Mouse (Mus musculus): ENCODE results near the gene Zmynd12.

Zmynd12 gene

DNA sequence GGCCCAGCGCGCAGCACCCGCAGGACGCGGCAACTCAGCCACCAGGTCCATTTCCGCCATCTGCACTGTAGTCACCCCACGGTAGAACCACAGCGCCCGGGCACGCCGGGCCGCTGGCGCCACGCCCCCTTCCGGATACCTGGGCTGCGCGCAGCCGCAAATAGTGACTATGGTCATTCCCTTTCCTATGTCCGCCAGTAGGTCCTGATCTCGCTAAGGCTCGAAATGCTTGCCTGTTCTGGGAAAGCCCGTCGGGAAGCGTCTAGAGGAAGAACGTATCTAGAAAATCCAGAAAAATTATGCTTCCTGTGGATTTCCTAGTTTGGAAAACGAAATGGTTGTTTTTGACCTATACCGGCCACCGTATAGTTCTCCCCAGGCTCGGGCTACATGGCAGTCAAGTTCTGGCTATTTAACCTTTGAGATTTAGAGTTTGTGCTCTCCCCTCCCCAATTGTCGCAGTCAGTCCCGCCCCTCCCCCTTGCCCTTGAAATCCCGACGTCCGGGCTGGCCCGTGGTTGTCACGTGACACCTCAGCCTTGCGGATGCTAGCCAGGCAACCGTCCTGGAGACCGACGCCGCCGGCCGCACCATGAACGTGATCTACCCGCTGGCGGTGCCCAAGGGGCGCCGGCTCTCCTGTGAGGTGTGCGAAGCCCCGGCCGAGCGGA is at the start of gene Zmynd12, which contains the start of gene Ppcs:
Zmynd12 (plus strand) TSS at position 521 of the 671 bp plus-strand sequence.
Ppcs (minus strand) TSS at position 127 of the 671 bp plus-strand sequence.
- peak; percentile 77 for DNase-seq (ENCODE audit: low read depth, low spot score)

DNA sequence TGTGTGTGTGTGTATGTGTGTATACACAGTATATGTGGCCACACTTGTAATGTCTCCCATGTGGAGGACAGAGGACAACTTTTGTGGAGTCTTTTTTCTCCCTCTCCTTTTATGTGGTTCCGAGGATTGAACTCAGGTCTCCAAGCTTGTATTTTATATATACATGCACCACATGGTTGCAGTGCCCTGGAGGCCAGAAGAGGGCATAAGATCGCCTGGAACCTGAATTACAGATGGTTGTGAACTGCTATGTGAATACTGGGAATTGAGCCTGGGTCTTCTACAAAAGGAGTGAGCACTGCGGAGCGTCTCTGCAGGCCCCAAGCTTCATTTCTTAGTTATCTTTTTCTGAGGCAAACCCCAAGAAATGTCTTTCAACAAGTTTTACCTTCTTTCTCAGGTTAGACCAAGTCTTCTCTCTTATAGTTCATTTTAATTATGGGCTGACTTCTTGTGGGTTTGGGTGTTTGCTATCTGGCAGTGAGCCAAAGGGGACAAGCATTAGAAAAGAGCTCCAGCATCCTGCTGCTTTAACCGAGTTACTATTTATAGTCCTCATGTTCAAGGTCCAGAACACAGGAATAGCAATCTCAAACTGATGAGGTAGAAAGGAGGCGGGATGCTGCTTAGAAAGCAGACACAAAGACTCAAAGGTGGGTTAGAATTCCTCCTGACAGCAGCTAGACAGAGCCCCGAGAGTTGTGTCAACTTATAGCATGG is 41.0 kb upstream of the Zmynd12 start:
- no peak for DNase-seq (ENCODE audit: low read depth, low spot score)

DNA sequence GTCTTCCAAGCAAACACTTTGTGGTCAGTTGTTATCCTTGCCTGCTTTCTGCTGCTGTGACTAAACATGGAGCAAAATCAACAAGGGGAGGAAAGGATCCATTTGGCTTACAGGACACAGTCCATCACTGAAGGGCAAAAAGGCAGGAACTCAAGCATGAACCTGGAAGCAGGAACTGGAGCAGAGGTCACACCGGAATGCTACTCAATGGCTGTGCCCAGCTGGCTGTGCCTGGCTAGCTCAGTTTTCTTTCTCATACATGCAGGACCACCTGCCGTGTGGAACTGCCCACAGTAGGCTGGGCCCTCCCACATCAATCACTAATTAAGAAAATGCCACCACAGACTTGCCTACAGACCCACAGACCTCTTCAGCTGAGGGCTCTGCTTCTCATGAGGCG is 33.4 kb upstream of the Zmynd12 start:
- no peak for DNase-seq (ENCODE audit: low read depth, low spot score)

GRCm38 (mm10) chr4:119390369-119390768 is 32.2 kb upstream of the Zmynd12 start:
- DNase-seq (ENCODE audit: low read depth, low spot score): no peak

- DNase-seq (ENCODE audit: low read depth, low spot score): no peak
Measured at GRCm38 (mm10) chr4:119398751-119399150, 23.9 kb upstream of the Zmynd12 start.

GRCm38 (mm10) chr4:119400896-119401295 is 21.7 kb upstream of the Zmynd12 start:
- DNase-seq (ENCODE audit: low read depth, low spot score): no peak

DNA sequence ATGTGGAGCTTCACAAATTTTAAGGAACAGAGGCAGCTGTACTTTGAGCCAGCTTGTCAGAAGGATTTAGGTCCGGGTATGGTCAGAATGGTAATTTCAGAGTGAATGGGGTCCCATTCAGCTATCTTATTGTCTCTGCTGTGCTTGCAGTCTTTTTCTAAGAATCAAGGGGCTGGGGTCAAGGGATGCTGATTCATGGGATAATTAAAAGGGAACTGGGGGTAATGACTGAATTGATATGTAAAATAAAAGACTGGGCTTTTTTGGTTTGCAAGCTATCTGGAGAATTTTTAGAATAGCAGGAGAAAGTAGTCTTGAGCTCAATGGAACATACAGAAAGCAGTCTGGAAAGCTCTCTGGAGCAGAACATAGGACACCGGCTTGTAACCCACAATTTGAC is 19.2 kb upstream of the Zmynd12 start:
- DNase-seq (ENCODE audit: low read depth, low spot score): no peak

GRCm38 (mm10) chr4:119411877-119412650 is 10.6 kb upstream of the Zmynd12 start:
- no peak for DNase-seq (ENCODE audit: low read depth, low spot score)

GRCm38 (mm10) chr4:119412791-119413190 is 9.8 kb upstream of the Zmynd12 start:
- DNase-seq (ENCODE audit: low read depth, low spot score): no peak

GRCm38 (mm10) chr4:119415072-119415753 is 7.4 kb upstream of the Zmynd12 start, which contains the start of gene Ccdc30:
Ccdc30 (minus strand) TSS chr4:119415521.
- peak; percentile 43 for DNase-seq (ENCODE audit: low read depth, low spot score)

GRCm38 (mm10) chr4:119417270-119417669 is 5.3 kb upstream of the Zmynd12 start:
- DNase-seq (ENCODE audit: low read depth, low spot score): no peak

- DNase-seq (ENCODE audit: low read depth, low spot score): no peak
Measured at GRCm38 (mm10) chr4:119417894-119418293, 4.7 kb upstream of the Zmynd12 start.

DNA sequence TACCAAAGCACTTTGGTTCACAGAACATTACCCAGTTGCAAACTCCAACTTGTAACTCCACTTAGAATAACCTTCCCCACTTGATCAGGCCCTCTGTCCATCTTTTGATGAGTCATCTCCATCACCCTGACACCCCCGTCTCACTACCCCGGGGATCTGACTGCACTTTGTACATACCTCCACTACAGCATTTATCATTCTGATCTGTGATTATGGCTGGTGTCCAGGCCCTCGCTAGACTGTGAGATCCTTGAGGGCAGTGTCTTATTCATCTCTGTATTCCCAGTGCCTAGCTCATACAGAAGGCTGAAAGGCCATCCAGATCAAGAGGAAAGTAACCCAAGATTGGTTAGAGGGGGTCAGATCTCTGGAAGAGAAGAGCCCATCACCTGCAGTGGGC is 1.4 kb upstream of the Zmynd12 start:
- DNase-seq (ENCODE audit: low read depth, low spot score): no peak

DNA sequence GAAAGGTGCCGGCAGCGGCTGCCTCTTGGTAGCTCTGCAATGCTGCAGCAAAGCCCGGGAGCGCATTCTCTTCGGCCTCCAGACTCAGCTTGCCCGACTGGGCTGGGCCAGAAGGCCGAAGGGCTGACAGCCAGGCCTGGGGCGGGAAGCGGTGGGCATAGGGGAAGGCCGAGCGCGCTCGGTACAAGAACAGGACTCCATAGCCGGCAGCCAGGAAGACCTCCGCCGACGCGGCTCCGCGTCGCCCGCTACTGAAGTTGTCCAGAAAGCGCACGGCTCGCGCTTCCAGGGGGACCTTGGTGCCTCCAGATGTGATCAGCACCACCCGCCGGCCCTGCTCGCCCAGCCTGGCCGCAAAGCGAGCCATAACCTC is 707 bp upstream of the Zmynd12 start:
- DNase-seq (ENCODE audit: low read depth, low spot score): no peak

DNA sequence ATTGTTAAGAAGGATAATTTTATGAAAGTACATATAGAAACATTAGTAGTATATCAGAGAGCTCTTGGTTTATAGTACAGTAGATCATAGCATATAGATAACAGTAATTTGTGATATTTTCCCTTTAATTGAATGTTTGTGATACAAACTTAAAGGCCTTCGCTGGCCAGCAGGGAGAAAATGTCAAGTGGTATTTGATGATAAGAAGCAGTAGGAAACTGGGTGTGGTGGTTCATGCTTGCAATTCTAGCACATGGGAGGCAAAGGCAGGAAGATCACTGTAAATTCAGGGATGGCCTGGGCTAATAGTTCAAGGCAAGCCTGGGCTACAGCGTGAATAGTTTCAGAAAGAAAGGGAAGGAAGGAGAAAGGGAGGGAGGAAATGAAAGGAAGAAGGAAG is 2.5 kb downstream of the Zmynd12 start:
- no peak for DNase-seq (ENCODE audit: low read depth, low spot score)

GRCm38 (mm10) chr4:119425601-119426000 is 3.0 kb downstream of the Zmynd12 start:
- no peak for DNase-seq (ENCODE audit: low read depth, low spot score)

GRCm38 (mm10) chr4:119427680-119428079 is 5.1 kb downstream of the Zmynd12 start:
- DNase-seq (ENCODE audit: low read depth, low spot score): no peak

- DNase-seq (ENCODE audit: low read depth, low spot score): no peak
Measured at GRCm38 (mm10) chr4:119430678-119431077, 8.1 kb downstream of the Zmynd12 start.

GRCm38 (mm10) chr4:119437936-119438335 is 15.3 kb downstream of the Zmynd12 start:
- DNase-seq (ENCODE audit: low read depth, low spot score): no peak

GRCm38 (mm10) chr4:119441836-119442235 is 19.2 kb downstream of the Zmynd12 start:
- DNase-seq (ENCODE audit: low read depth, low spot score): no peak

GRCm38 (mm10) chr4:119442539-119442938 is 19.9 kb downstream of the Zmynd12 start:
- no peak for DNase-seq (ENCODE audit: low read depth, low spot score)

GRCm38 (mm10) chr4:119447261-119447660 is 24.6 kb downstream of the Zmynd12 start:
- DNase-seq (ENCODE audit: low read depth, low spot score): no peak
